Mouse (Mus musculus) heart, embryonic 16.5 days (tissue): ENCODE results near the gene Fam117a. TPM values are rescaled to one million over a fixed set of nuclear protein-coding genes. Genes with fewer than 3 reads are reported as not detected.

ENCODE experiments used
- ATAC-seq: fragments of 200-750 bp; cut with Nextera tagmentation; replicated peaks from 2 replicates; pipeline ENCODE4 v1.8.0; 2017; ENCODE audit warnings: moderate number of reproducible peaks; ENCODE audit not compliant: insufficient read depth, low FRiP score; ENCODE audit errors: extremely low read depth
- H3K27ac ChIP-seq: fragments of 300-500 bp; sonication (generic); 2 replicates; pipeline ENCODE4 v1.5.1; 2014; ENCODE audit warnings: mild to moderate bottlenecking, low read length, control low read depth, moderate library complexity
- H3K27me3 ChIP-seq: fragments of 300-500 bp; sonication (generic); 2 replicates; pipeline ENCODE4 v1.6.1; 2014; ENCODE audit warnings: low read length, mixed read lengths; ENCODE audit not compliant: control insufficient read depth, insufficient read depth
- H3K36me3 ChIP-seq: fragments of 300-500 bp; sonication (generic); 2 replicates; pipeline ENCODE4 v1.6.1; 2014; ENCODE audit not compliant: control insufficient read depth, insufficient read depth
- H3K4me1 ChIP-seq: fragments of 300-500 bp; sonication (generic); 2 replicates; pipeline ENCODE4 v1.6.1; 2014; ENCODE audit warnings: low read length, mixed read lengths; ENCODE audit not compliant: control insufficient read depth, insufficient read depth
- H3K4me2 ChIP-seq: fragments of 300-500 bp; sonication (generic); 2 replicates; pipeline ENCODE4 v1.6.1; 2014; ENCODE audit warnings: low read depth, mild to moderate bottlenecking, control low read depth, low read length
- H3K4me3 ChIP-seq: fragments of 300-500 bp; sonication (generic); 2 replicates; pipeline ENCODE4 v1.5.1; 2014; ENCODE audit warnings: mild to moderate bottlenecking, control low read depth, low read length
- H3K9ac ChIP-seq: fragments of 300-500 bp; sonication (generic); 2 replicates; pipeline ENCODE4 v1.6.1; 2014; ENCODE audit warnings: low read length, control low read depth
- H3K9me3 ChIP-seq: fragments of 300-500 bp; sonication (generic); replicated peaks from 2 replicates; pipeline ENCODE4 v1.6.1; 2016; ENCODE audit warnings: low read length; ENCODE audit not compliant: control insufficient read depth
- WGBS: fragments of 180-500 bp; shearing (Covaris S2); extraction: QIAGEN DNeasy Blood & Tissue Kit; methylation state at CpG from one replicate; pipeline ENCODE4 v1.1.7; 2014; 5-methylcytosine and 5-hydroxymethylcytosine counted together
- polyA plus RNA-seq: library from polyadenylated mRNA; unstranded; fragments of >200 nt; fragmentation: Nextera tagmentation; extraction: Ambion mirVana; gene quantifications from 2 replicates; pipeline ENCODE4 v1.2.1, GENCODE M21; 2015

Gene Fam117a
- 5.0 and 6.3 TPM in 2 replicates for polyA plus RNA-seq

- 2% methylated on average over 18 of the region's 27 CpGs for WGBS
- Histone ChIP-seq H3K27ac (peak within 1 kb of the TSS; percentile 49; the same call in 1 of the 2 replicates), H3K9ac (peak within 1 kb of the TSS; percentile 79), H3K36me3 (no peaks in the 10 kb centered on the region), H3K27me3 (no peaks in the 10 kb centered on the region), H3K4me3 (peak within 1 kb of the TSS; percentile 81), H3K9me3 (no peaks in the 10 kb centered on the region), H3K4me2 (peak within 1 kb of the TSS; percentile 76), H3K4me1 (peaks cover 24% of the 10 kb centered on the region)
- peak; percentile 90 for ATAC-seq
Observed at GRCm38 (mm10) chr11:95336568-95337128, at the start of gene Fam117a. TSS of gene Fam117a (plus strand) at chr11:95337018.

- no peaks in the 10 kb centered on the region for H3K4me1 ChIP-seq
- H3K4me2 ChIP-seq = no peak overlapping the region
- no peak overlapping the region for H3K9ac ChIP-seq
- no peaks in the 10 kb centered on the region for H3K27me3 ChIP-seq
- 67% methylated on average over 4 of the region's 4 CpGs for WGBS
- H3K27ac ChIP-seq = no peak overlapping the region
- peaks cover 64% of the 10 kb centered on the region for H3K36me3 ChIP-seq
- H3K9me3 ChIP-seq = no peaks in the 10 kb centered on the region
- no peak for ATAC-seq
- no peak overlapping the region for H3K4me3 ChIP-seq
Observed at GRCm38 (mm10) chr11:95291998-95292397, 44.8 kb upstream of the Fam117a start.

- H3K4me1 ChIP-seq = no peaks in the 10 kb centered on the region
- no peak for ATAC-seq
- WGBS = 80% methylated on average over 8 of the region's 8 CpGs
- H3K4me3 ChIP-seq = no peak overlapping the region
- H3K4me2 ChIP-seq = no peak overlapping the region
- H3K36me3 ChIP-seq = peaks cover 62% of the 10 kb centered on the region
- H3K27me3 ChIP-seq = no peaks in the 10 kb centered on the region
- no peaks in the 10 kb centered on the region for H3K9me3 ChIP-seq
- H3K9ac ChIP-seq = no peak overlapping the region
- H3K27ac ChIP-seq = no peak overlapping the region
Observed at GRCm38 (mm10) chr11:95293017-95293624, 43.7 kb upstream of the Fam117a start.

- H3K4me3 ChIP-seq = no peak overlapping the region
- no peaks in the 10 kb centered on the region for H3K4me1 ChIP-seq
- no peak overlapping the region for H3K27ac ChIP-seq
- WGBS = 91% methylated on average over 12 of the region's 13 CpGs
- H3K36me3 ChIP-seq = peaks cover 56% of the 10 kb centered on the region
- no peak overlapping the region for H3K9ac ChIP-seq
- H3K27me3 ChIP-seq = no peaks in the 10 kb centered on the region
- no peak overlapping the region for H3K4me2 ChIP-seq
- ATAC-seq = no peak
- no peaks in the 10 kb centered on the region for H3K9me3 ChIP-seq
Observed at GRCm38 (mm10) chr11:95295736-95296135, 41.1 kb upstream of the Fam117a start.

- Histone ChIP-seq H3K4me2 (no peak overlapping the region), H3K27ac (no peak overlapping the region), H3K27me3 (no peaks in the 10 kb centered on the region), H3K4me3 (no peak overlapping the region), H3K9ac (no peak overlapping the region), H3K9me3 (no peaks in the 10 kb centered on the region), H3K4me1 (no peaks in the 10 kb centered on the region), H3K36me3 (peaks cover 57% of the 10 kb centered on the region)
- WGBS = 13% methylated on average over 2 of the region's 2 CpGs
- ATAC-seq = no peak
Observed at GRCm38 (mm10) chr11:95298146-95298545, 38.7 kb upstream of the Fam117a start.

- H3K36me3 ChIP-seq = peaks cover 42% of the 10 kb centered on the region
- no peak for ATAC-seq
- H3K9me3 ChIP-seq = no peaks in the 10 kb centered on the region
- H3K4me3 ChIP-seq = no peak overlapping the region
- H3K27me3 ChIP-seq = no peaks in the 10 kb centered on the region
- H3K4me1 ChIP-seq = 0 out of 2 replicates have a peak, but pooled peaks cover 2% of the 10 kb centered on the region
- WGBS = 82% methylated on average over 12 of the region's 12 CpGs
- H3K27ac ChIP-seq = no peak overlapping the region
- no peak overlapping the region for H3K4me2 ChIP-seq
- no peak overlapping the region for H3K9ac ChIP-seq
Observed at GRCm38 (mm10) chr11:95299886-95300285, 36.9 kb upstream of the Fam117a start.

GRCm38 (mm10) chr11:95301772-95302171 lies 35.0 kb upstream of the Fam117a start:
- WGBS = 88% methylated on average over 3 of the region's 3 CpGs
- H3K36me3 ChIP-seq = peaks cover 46% of the 10 kb centered on the region

GRCm38 (mm10) chr11:95305600-95305999 lies 31.2 kb upstream of the Fam117a start:
- peaks cover 28% of the 10 kb centered on the region for H3K36me3 ChIP-seq
- WGBS = 92% methylated on average over 7 of the region's 7 CpGs
- H3K27ac ChIP-seq = no peak overlapping the region
- no peak overlapping the region for H3K4me2 ChIP-seq
- H3K4me3 ChIP-seq = no peak overlapping the region
- H3K9me3 ChIP-seq = no peaks in the 10 kb centered on the region
- H3K9ac ChIP-seq = no peak overlapping the region
- ATAC-seq = no peak
- H3K27me3 ChIP-seq = no peaks in the 10 kb centered on the region
- peaks cover 11% of the 10 kb centered on the region for H3K4me1 ChIP-seq

More at GRCm38 (mm10) chr11:95301772-95302171, 35.0 kb upstream of the Fam117a start:
- H3K4me2 ChIP-seq = no peak overlapping the region
- no peaks in the 10 kb centered on the region for H3K9me3 ChIP-seq
- no peak for ATAC-seq
- H3K4me1 ChIP-seq = 0 out of 2 replicates have a peak, but pooled peaks cover 2% of the 10 kb centered on the region
- no peak overlapping the region for H3K4me3 ChIP-seq
- no peaks in the 10 kb centered on the region for H3K27me3 ChIP-seq
- no peak overlapping the region for H3K27ac ChIP-seq
- no peak overlapping the region for H3K9ac ChIP-seq

- no peak for ATAC-seq
- H3K4me1 ChIP-seq = peaks cover 18% of the 10 kb centered on the region
- no peak overlapping the region for H3K4me3 ChIP-seq
- WGBS = 74% methylated on average over 8 of the region's 8 CpGs
- peaks cover 14% of the 10 kb centered on the region for H3K36me3 ChIP-seq
- H3K4me2 ChIP-seq = no peak overlapping the region
- H3K27ac ChIP-seq = no peak overlapping the region
- H3K27me3 ChIP-seq = no peaks in the 10 kb centered on the region
- no peak overlapping the region for H3K9ac ChIP-seq
- no peaks in the 10 kb centered on the region for H3K9me3 ChIP-seq
Observed at GRCm38 (mm10) chr11:95307526-95307925, 29.3 kb upstream of the Fam117a start.
